Mouse (Mus musculus) neural tube, embryonic 14.5 days (tissue): ENCODE data around the gene Olfr311. TPM values are rescaled to one million over a fixed set of nuclear protein-coding genes. Genes with fewer than 3 reads are reported as not detected.
"Not testable (repeated sequence)": the region's sequence is repeated elsewhere in the genome, so short reads cannot be mapped to it uniquely, and the experiment has no call there.

Experiments
- ATAC-seq: fragments of 200-750 bp; cut with Nextera tagmentation; 2 replicates; pipeline ENCODE4 v1.8.0; 2017; ENCODE audit warnings: low read depth, mild to moderate bottlenecking, moderate TSS enrichment, moderate library complexity
- H3K27ac ChIP-seq: fragments of 300-500 bp; sonication (generic); 2 replicates; pipeline ENCODE4 v1.5.1; 2014; ENCODE audit warnings: low read depth, mild to moderate bottlenecking, control low read depth, low read length, moderate library complexity, mixed read lengths
- H3K27me3 ChIP-seq: fragments of 300-500 bp; sonication (generic); 2 replicates; pipeline ENCODE4 v1.6.1; 2014; ENCODE audit warnings: low read length; ENCODE audit not compliant: control insufficient read depth, insufficient read depth
- H3K36me3 ChIP-seq: fragments of 300-500 bp; sonication (generic); 2 replicates; pipeline ENCODE4 v1.6.1; 2014; ENCODE audit warnings: low read length, mixed read lengths; ENCODE audit not compliant: control insufficient read depth, insufficient read depth
- H3K4me1 ChIP-seq: fragments of 300-500 bp; sonication (generic); 2 replicates; pipeline ENCODE4 v1.6.1; 2014; ENCODE audit warnings: low read length; ENCODE audit not compliant: control insufficient read depth, insufficient read depth
- H3K4me2 ChIP-seq: fragments of 300-500 bp; sonication (generic); 2 replicates; pipeline ENCODE4 v1.6.1; 2014; ENCODE audit warnings: mild to moderate bottlenecking, low read depth, low read length, control low read depth
- H3K4me3 ChIP-seq: fragments of 300-500 bp; sonication (generic); 2 replicates; pipeline ENCODE4 v1.5.1; 2014; ENCODE audit warnings: low read depth, low read length, control low read depth, mixed read lengths
- H3K9ac ChIP-seq: fragments of 300-500 bp; sonication (generic); replicated peaks from 2 replicates; pipeline ENCODE4 v1.6.1; 2014; ENCODE audit warnings: low read depth, mild to moderate bottlenecking, control low read depth, low read length, mixed read lengths
- H3K9me3 ChIP-seq: fragments of 300-500 bp; sonication (generic); 2 replicates; pipeline ENCODE4 v1.6.1; 2016; ENCODE audit warnings: low read length; ENCODE audit not compliant: control insufficient read depth
- WGBS: fragments of 180-500 bp; shearing (Covaris S2); extraction: QIAGEN DNeasy Blood & Tissue Kit; methylation state at CpG from one replicate; pipeline ENCODE4 v1.1.7; 2014; 5-methylcytosine and 5-hydroxymethylcytosine counted together
- polyA plus RNA-seq: library from polyadenylated mRNA; unstranded; fragments of >200 nt; fragmentation: Nextera tagmentation; extraction: Ambion mirVana; gene quantifications from 2 replicates; pipeline ENCODE4 v1.2.1, GENCODE M21; 2014

The Olfr311 gene
- polyA plus RNA-seq, 1 experiment from 2014 or later: not detected

DNA sequence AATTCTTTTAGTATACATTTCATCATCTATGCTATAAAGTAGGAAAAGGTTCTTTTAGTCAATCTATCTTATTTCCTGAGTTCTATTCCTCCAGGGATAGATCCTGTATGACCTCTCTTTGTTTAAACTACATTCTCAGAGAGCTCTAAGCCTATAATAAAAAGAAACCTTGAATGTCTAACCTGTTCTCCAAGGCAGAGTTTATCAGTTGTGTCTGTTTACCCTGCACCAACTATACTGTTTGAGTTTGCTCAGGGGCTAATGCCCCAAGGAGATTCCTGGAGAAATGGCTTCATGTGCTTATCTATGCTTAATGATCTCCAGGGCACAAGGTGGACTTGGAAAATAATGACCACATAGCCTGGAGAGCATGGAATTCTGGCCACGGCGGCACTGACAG lies 34.7 kb upstream of the Olfr311 start:
- no peak overlapping the region for H3K27ac ChIP-seq
- no peaks in the 10 kb centered on the region for H3K27me3 ChIP-seq
- no peak for ATAC-seq
- no peaks in the 10 kb centered on the region for H3K36me3 ChIP-seq
- peaks cover 7% of the 10 kb centered on the region; the same call in 1 of the 2 replicates for H3K4me1 ChIP-seq
- H3K4me3 ChIP-seq: no peak overlapping the region
- H3K4me2 ChIP-seq: no peak overlapping the region
- H3K9me3 ChIP-seq: no peaks in the 10 kb centered on the region
- H3K9ac ChIP-seq: no peak overlapping the region
- 94% methylated on average over 2 of the region's 2 CpGs for WGBS

GRCm38 (mm10) chr11:58812001-58812400 lies 27.1 kb upstream of the Olfr311 start:
- ATAC-seq: no peak
- no peaks in the 10 kb centered on the region for H3K4me1 ChIP-seq
- H3K9ac ChIP-seq: no peak overlapping the region
- 3% methylated on average over 1 of the region's 1 CpGs for WGBS
- H3K4me2 ChIP-seq: no peak overlapping the region
- no peak overlapping the region for H3K27ac ChIP-seq
- no peaks in the 10 kb centered on the region for H3K36me3 ChIP-seq
- H3K27me3 ChIP-seq: no peaks in the 10 kb centered on the region
- no peak overlapping the region for H3K4me3 ChIP-seq
- H3K9me3 ChIP-seq: no peaks in the 10 kb centered on the region

- not testable (repeated sequence) for ATAC-seq
These were observed 24.4 kb upstream of the Olfr311 start, which contains the start of gene Olfr313 for GRCm38 (mm10) chr11:58814700-58815099. Olfr313 (plus strand) TSS chr11:58815000.

DNA sequence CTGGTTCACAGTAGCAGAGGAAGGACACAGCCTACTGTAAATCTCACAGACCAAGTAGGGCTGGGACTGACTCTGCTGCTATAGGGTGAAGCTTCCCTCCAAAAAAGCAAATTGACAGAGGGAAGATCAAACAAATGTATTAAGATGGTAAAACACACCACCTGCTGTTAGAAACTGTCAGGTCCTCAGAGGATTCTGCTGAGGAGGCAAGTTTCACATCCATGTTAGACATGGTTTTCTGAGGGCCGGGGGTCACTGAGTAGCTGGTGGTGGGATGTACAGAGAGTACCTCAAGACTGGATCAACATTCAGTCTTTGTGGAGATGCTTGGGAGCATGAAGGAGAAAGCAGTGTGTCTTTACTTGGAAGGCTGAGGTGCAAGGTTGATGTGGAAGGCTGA lies 23.4 kb upstream of the Olfr311 start:
- WGBS: 89% methylated on average over 1 of the region's 1 CpGs
- no peak for ATAC-seq

More at GRCm38 (mm10) chr11:58814700-58815099, 24.4 kb upstream of the Olfr311 start, which contains the start of gene Olfr313:
- not testable (repeated sequence) for H3K9me3 ChIP-seq, H3K4me3 ChIP-seq, H3K27ac ChIP-seq, H3K36me3 ChIP-seq, H3K4me2 ChIP-seq, H3K9ac ChIP-seq, H3K4me1 ChIP-seq, H3K27me3 ChIP-seq
- WGBS: 70% methylated on average over 1 of the region's 1 CpGs

GRCm38 (mm10) chr11:58828937-58829336 lies 10.1 kb upstream of the Olfr311 start, which contains the start of gene Olfr312:
Olfr312 (plus strand) TSS chr11:58829237.
- H3K9me3 ChIP-seq, H3K4me2 ChIP-seq, H3K4me3 ChIP-seq, H3K27ac ChIP-seq, H3K9ac ChIP-seq, H3K4me1 ChIP-seq, ATAC-seq, H3K36me3 ChIP-seq, H3K27me3 ChIP-seq: not testable (repeated sequence)

More for the DNA sequence above, 23.4 kb upstream of the Olfr311 start:
- no peaks in the 10 kb centered on the region for H3K9me3 ChIP-seq
- no peak overlapping the region for H3K27ac ChIP-seq
- no peak overlapping the region for H3K4me2 ChIP-seq
- no peaks in the 10 kb centered on the region for H3K27me3 ChIP-seq
- H3K4me3 ChIP-seq: no peak overlapping the region
- no peak overlapping the region for H3K9ac ChIP-seq
- no peaks in the 10 kb centered on the region for H3K4me1 ChIP-seq
- no peaks in the 10 kb centered on the region for H3K36me3 ChIP-seq

DNA sequence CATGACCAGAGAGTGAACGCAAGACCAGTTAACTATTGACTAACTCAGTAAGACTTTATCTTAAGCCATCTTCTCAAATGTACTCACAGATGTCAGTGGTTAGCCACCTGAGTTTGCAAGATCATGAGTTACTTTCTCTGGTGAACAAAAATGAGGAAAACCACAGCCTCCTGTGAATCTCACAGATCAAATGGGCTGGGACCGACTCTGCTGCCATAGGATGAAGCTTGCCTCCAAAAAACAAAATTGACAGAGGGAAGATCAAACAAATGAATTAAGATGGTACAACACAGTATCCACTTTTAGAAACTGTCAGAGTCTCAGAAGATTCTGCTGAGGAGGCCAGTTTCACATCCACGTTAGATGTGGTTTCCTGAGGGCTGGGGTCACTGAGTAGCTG lies 9.3 kb upstream of the Olfr311 start:
- no peaks in the 10 kb centered on the region for H3K4me1 ChIP-seq
- H3K9me3 ChIP-seq: no peaks in the 10 kb centered on the region
- H3K9ac ChIP-seq: no peak overlapping the region
- 84% methylated on average over 3 of the region's 3 CpGs for WGBS
- H3K4me3 ChIP-seq: no peak overlapping the region
- no peaks in the 10 kb centered on the region for H3K27me3 ChIP-seq
- H3K36me3 ChIP-seq: no peaks in the 10 kb centered on the region
- no peak overlapping the region for H3K27ac ChIP-seq
- ATAC-seq: no peak
- no peak overlapping the region for H3K4me2 ChIP-seq

DNA sequence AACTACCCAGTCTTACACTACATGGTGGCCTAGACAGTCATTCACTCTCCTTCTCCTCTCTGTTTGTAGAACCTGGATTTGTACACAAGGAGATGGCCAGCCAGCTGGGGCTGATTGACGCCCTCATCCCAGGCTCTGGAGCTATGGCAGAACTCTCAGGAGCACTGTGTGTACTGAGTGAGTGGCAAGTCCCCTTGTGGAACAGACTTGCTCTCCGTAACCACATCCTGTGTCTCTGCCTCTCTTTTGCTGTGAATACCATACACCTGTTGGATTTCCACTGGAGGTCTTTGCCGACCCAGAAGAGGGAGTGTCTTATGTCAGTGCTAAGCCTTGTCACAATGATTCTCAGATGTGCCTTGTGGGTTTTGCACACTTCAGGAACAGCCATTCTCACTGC lies 6.5 kb upstream of the Olfr311 start:
- not testable (repeated sequence) for H3K9me3 ChIP-seq, H3K4me2 ChIP-seq, H3K27me3 ChIP-seq, H3K9ac ChIP-seq, H3K36me3 ChIP-seq, H3K27ac ChIP-seq, H3K4me1 ChIP-seq, H3K4me3 ChIP-seq, ATAC-seq
- WGBS: 91% methylated on average over 3 of the region's 3 CpGs

GRCm38 (mm10) chr11:58846919-58847461 lies 7.9 kb downstream of the Olfr311 start, which contains the start of gene Gm12258:
Gm12258 (plus strand) TSS chr11:58847158.
- no peaks in the 10 kb centered on the region for H3K27me3 ChIP-seq
- no peaks in the 10 kb centered on the region for H3K9me3 ChIP-seq
- peak within 1 kb of the TSS; percentile 62 for H3K27ac ChIP-seq
- H3K4me3 ChIP-seq: peak within 1 kb of the TSS; percentile 48
- peak within 1 kb of the TSS; percentile 81 for H3K4me2 ChIP-seq
- peak within 1 kb of the TSS; percentile 67 for H3K9ac ChIP-seq
- H3K36me3 ChIP-seq: peaks cover 10% of the 10 kb centered on the region; the same call in 1 of the 2 replicates
- H3K4me1 ChIP-seq: peaks cover 6% of the 10 kb centered on the region
- ATAC-seq: peak; percentile 100
- WGBS: under 1% methylated on average over 24 of the region's 24 CpGs

GRCm38 (mm10) chr11:58847636-58848035 lies 8.6 kb downstream of the Olfr311 start:
- Histone ChIP-seq H3K27me3 (no peaks in the 10 kb centered on the region), H3K9ac (peak overlapping the region; percentile 67), H3K9me3 (no peaks in the 10 kb centered on the region), H3K27ac (peak overlapping the region; percentile 62; the same call in 1 of the 2 replicates), H3K4me3 (peak overlapping the region; percentile 48), H3K4me2 (peak overlapping the region; percentile 81), H3K36me3 (peaks cover 14% of the 10 kb centered on the region; the same call in 1 of the 2 replicates), H3K4me1 (peaks cover 6% of the 10 kb centered on the region)
- ATAC-seq: no peak; the same call in 1 of the 2 replicates
- WGBS: 45% methylated on average over 9 of the region's 9 CpGs
